Mouse (Mus musculus) forebrain, embryonic 15.5 days (tissue): ENCODE results near the gene Kndc1. TPM values are rescaled to one million over a fixed set of nuclear protein-coding genes. Genes with fewer than 3 reads are reported as not detected.
A peak's percentile ranks its signal among the peaks of the same experiment; 100 is the strongest.

Experiments
- ATAC-seq: fragments of 200-750 bp; cut with Nextera tagmentation; replicated peaks from 2 replicates; pipeline ENCODE4 v1.8.0; 2017; ENCODE audit warnings: mild to moderate bottlenecking, moderate TSS enrichment, moderate library complexity
- H3K27ac ChIP-seq: fragments of 300-500 bp; sonication (generic); replicated peaks from 2 replicates; pipeline ENCODE4 v1.5.1; 2015; ENCODE audit warnings: mild to moderate bottlenecking, inconsistent platforms
- H3K27me3 ChIP-seq: fragments of 300-500 bp; sonication (generic); 2 replicates; pipeline ENCODE4 v1.6.1; 2015; ENCODE audit warnings: inconsistent platforms
- H3K36me3 ChIP-seq: fragments of 300-500 bp; sonication (generic); 2 replicates; pipeline ENCODE4 v1.6.1; 2015; ENCODE audit warnings: mild to moderate bottlenecking, inconsistent platforms
- H3K4me1 ChIP-seq: fragments of 300-500 bp; sonication (generic); 2 replicates; pipeline ENCODE4 v1.6.1; 2015; ENCODE audit warnings: inconsistent platforms
- H3K4me2 ChIP-seq: fragments of 300-500 bp; sonication (generic); replicated peaks from 2 replicates; pipeline ENCODE4 v1.6.1; 2015; ENCODE audit warnings: mild to moderate bottlenecking, inconsistent platforms
- H3K4me3 ChIP-seq: fragments of 300-500 bp; sonication (generic); 2 replicates; pipeline ENCODE4 v1.5.1; 2015; ENCODE audit warnings: mild to moderate bottlenecking, inconsistent platforms
- H3K9ac ChIP-seq: fragments of 300-500 bp; sonication (generic); replicated peaks from 2 replicates; pipeline ENCODE4 v1.6.1; 2015; ENCODE audit warnings: mild to moderate bottlenecking, inconsistent platforms
- H3K9me3 ChIP-seq: fragments of 300-500 bp; sonication (generic); 2 replicates; pipeline ENCODE4 v1.6.1; 2016; ENCODE audit warnings: inconsistent platforms
- whole genome bisulfite sequencing: fragments of 180-500 bp; shearing (Covaris S2); methylation state at CpG from one replicate; pipeline ENCODE4 v1.1.7; 2015; ENCODE audit warnings: mixed read lengths; 5-methylcytosine and 5-hydroxymethylcytosine counted together
- polyA plus RNA-seq: library from polyadenylated mRNA; unstranded; fragments of >200 nt; fragmentation: Nextera tagmentation; extraction: Ambion mirVana; gene quantifications from 2 replicates; pipeline ENCODE4 v1.2.1, GENCODE M21; 2015

The Kndc1 gene
- 4.9 and 5.1 TPM in 2 replicates for polyA plus RNA-seq

DNA sequence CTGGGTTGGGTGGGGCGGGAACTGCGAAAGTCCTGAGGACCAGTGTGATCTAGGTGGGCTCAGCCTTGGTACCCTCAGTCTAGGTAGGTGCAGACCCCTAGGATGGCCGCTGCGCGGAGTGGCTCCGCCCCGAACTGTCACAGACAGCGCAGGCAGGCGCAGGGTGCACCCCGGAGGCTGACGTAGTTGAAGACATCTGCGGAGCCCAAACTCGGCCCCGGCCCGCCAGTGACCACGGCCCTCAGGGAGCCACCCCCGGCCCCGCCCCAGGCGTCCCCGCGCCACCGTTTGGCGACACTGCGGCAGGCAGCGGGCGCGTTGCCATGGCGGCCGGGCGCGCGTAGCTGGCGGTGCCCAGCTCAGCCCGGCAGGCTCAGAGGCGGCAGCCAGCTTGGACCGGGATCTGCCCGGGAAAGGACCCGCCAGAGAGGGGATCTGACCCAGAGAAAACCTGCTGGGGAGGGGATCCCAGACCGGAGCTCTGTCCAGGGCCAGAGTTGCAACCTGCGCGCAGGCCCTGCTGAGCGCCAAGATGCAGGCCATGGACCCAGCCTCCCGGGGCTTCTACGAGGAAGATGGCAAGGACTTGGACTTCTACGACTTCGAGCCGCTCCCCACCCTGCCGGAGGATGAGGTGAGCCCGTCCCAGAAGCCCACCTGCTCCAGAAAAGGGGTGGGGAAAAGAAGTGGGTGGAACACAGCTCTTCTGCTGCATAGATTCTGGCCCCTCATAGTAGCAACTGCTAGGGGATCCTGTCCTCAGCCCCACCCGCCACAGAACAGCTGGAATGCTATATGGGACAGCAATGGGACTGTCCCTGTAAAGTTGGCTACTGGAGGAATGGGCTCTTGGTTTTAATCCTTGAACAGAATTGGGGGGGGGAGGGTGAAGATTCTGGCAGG is at the start of gene Kndc1:
Gene Kndc1 (plus strand): TSS at position 42 of the 903 bp plus-strand sequence.
- Histone ChIP-seq H3K27me3 (peaks cover 25% of the 10 kb centered on the region), H3K9ac (peak within 1 kb of the TSS; percentile 53), H3K27ac (no peak within 1 kb of the TSS), H3K36me3 (no peaks in the 10 kb centered on the region), H3K4me1 (peaks cover 27% of the 10 kb centered on the region), H3K9me3 (no peaks in the 10 kb centered on the region), H3K4me2 (peak within 1 kb of the TSS; percentile 82), H3K4me3 (peak within 1 kb of the TSS; percentile 46)
- 1% methylated on average over 49 of the region's 50 CpGs for WGBS
- ATAC-seq: peak; percentile 82

DNA sequence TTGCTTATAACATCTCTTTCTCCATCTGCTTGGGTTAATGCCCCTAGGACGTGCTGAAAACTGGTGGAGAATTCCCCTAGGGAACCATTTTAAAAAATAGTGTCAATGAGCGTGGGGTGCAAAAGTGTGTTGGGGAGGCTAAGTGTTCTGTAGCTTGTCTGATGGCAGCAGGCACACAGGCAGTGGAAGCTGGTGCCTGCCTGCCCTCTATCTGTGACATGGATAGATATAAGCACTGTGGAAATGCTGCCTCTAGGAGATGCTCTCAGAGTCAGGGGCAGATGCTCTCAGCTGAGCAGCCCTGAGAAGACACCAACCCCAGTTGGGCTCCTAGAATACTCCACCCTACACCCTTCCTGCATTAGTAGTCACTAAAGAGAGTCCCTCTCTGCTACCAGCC is 49.4 kb upstream of the Kndc1 start:
- no peak overlapping the region for H3K4me2 ChIP-seq
- H3K27ac ChIP-seq: no peak overlapping the region
- no peaks in the 10 kb centered on the region for H3K36me3 ChIP-seq
- no peak for ATAC-seq
- peaks cover 8% of the 10 kb centered on the region for H3K4me1 ChIP-seq
- no peaks in the 10 kb centered on the region for H3K9me3 ChIP-seq
- H3K4me3 ChIP-seq: no peak overlapping the region
- WGBS: 80% methylated on average over 2 of the region's 2 CpGs
- H3K9ac ChIP-seq: no peak overlapping the region
- H3K27me3 ChIP-seq: no peaks in the 10 kb centered on the region

DNA sequence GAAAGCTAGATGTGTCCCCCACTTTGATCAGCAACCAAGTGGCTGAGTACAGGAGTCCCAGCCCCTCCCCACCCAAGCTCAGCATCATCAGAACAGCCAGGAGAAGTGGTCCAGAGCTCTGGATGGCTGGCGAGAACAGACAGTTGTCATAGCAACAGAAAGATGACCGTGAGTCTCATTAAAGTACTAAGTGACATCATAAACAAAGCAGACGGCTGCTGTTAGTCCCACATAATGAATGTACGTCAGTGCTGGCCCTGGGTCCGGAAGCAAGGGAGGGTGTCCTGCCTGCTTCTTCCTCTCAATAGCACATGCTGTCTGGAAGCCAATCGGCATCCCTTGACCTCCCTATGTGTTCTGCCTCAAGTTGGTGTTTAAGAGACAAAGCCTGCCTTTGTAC is 44.3 kb upstream of the Kndc1 start:
- no peak overlapping the region for H3K9ac ChIP-seq
- H3K9me3 ChIP-seq: no peaks in the 10 kb centered on the region
- WGBS: 9% methylated on average over 6 of the region's 6 CpGs
- H3K36me3 ChIP-seq: no peaks in the 10 kb centered on the region
- ATAC-seq: peak; percentile 80
- H3K4me3 ChIP-seq: no peak overlapping the region
- no peak overlapping the region for H3K4me2 ChIP-seq
- H3K27me3 ChIP-seq: no peaks in the 10 kb centered on the region
- peaks cover 22% of the 10 kb centered on the region for H3K4me1 ChIP-seq
- H3K27ac ChIP-seq: peak overlapping the region; percentile 77

DNA sequence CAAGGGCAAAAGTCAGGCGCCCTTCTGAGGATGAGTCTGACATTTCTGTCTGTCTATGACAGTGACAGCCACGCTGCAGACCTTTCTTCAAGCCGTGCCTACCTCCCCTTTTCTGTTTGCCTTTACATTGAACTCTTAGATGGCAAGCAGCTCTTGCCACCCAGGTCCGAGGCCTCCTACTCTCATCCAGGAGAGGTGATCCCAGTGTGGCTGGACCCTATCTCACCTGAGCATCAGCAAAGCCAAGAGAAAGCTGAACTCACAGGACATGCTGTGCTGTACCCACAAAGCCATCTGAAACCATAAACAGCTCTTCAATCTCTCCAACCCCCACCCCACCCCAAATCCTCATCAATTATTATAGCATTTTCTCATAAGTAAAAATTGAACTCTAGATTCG is 43.8 kb upstream of the Kndc1 start:
- Histone ChIP-seq H3K36me3 (no peaks in the 10 kb centered on the region), H3K27me3 (no peaks in the 10 kb centered on the region), H3K27ac (peak overlapping the region; percentile 77), H3K4me2 (no peak overlapping the region), H3K9ac (no peak overlapping the region), H3K4me3 (no peak overlapping the region), H3K9me3 (no peaks in the 10 kb centered on the region), H3K4me1 (peaks cover 22% of the 10 kb centered on the region)
- WGBS: 74% methylated on average over 5 of the region's 5 CpGs
- peak; percentile 59 for ATAC-seq

DNA sequence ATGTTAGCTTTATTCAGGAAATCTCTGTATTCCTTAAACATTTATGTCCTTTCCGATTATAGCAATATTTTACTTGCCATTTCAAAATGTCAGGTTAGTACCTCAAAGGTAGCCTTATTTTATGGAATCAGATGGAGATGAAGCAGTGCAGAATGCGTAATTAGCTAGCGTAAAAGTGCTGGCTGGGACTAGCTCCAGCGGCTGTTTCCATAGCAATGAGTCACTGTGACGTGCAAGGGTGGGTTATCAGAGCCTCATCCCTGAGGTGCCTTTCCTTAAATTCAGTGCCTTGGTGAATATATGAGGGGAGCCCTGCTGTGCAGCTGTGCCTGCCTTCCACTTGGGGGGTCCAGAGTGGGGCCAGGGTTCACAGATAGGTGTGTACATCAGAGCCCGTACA is 43.4 kb upstream of the Kndc1 start:
- Histone ChIP-seq H3K27ac (peak overlapping the region; percentile 77), H3K4me2 (no peak overlapping the region), H3K36me3 (no peaks in the 10 kb centered on the region), H3K4me3 (no peak overlapping the region), H3K9me3 (no peaks in the 10 kb centered on the region), H3K27me3 (no peaks in the 10 kb centered on the region), H3K4me1 (peaks cover 22% of the 10 kb centered on the region), H3K9ac (no peak overlapping the region)
- 30% methylated on average over 6 of the region's 6 CpGs for WGBS
- peak; percentile 70 for ATAC-seq

DNA sequence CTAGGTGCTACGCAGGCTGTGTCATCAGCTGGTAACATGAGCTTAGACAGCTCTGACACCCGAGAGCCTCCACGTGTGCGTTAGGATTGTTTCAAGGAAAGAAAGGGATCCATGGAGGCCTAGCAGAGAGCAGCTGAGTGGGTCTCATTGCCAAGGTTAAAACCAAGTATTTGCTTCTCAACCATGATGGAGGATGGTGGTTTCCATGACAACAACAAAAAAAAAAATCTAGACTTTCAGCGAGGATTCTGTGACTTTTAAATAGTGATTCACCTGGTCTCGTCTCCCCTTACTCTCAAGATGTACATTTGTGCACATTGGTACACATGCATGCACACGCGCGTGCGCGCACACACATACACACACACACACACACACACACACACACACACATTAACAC is 39.2 kb upstream of the Kndc1 start:
- Histone ChIP-seq H3K4me3 (no peak overlapping the region), H3K27me3 (no peaks in the 10 kb centered on the region), H3K9ac (no peak overlapping the region), H3K4me2 (no peak overlapping the region), H3K27ac (no peak overlapping the region), H3K4me1 (peaks cover 13% of the 10 kb centered on the region), H3K36me3 (no peaks in the 10 kb centered on the region), H3K9me3 (no peaks in the 10 kb centered on the region)
- 74% methylated on average over 11 of the region's 11 CpGs for WGBS
- ATAC-seq: no peak

DNA sequence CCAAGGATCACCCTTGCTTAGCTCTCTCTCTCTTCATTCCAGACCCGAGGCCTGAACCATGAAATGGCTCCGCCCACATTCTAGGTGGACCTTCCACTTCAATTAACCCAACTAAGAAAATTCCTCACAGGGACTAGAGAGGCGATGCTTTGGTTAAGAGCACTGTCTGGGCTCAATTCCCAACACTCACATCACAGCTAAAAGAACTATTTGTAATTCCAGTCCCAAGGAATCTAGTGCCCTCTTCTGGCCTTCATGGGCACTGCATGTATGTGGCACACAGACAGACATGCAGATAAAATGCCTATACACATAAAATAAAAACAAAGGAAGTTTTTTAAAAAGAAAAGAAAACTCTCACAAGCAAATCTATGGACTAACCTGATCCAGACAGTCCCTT is 33.1 kb upstream of the Kndc1 start:
- Histone ChIP-seq H3K4me1 (no peaks in the 10 kb centered on the region), H3K9ac (no peak overlapping the region), H3K27me3 (no peaks in the 10 kb centered on the region), H3K4me2 (no peak overlapping the region), H3K4me3 (no peak overlapping the region), H3K27ac (no peak overlapping the region), H3K36me3 (no peaks in the 10 kb centered on the region), H3K9me3 (no peaks in the 10 kb centered on the region)
- WGBS: 35% methylated on average over 3 of the region's 3 CpGs
- peak; percentile 46; the same call in 1 of the 2 replicates for ATAC-seq

DNA sequence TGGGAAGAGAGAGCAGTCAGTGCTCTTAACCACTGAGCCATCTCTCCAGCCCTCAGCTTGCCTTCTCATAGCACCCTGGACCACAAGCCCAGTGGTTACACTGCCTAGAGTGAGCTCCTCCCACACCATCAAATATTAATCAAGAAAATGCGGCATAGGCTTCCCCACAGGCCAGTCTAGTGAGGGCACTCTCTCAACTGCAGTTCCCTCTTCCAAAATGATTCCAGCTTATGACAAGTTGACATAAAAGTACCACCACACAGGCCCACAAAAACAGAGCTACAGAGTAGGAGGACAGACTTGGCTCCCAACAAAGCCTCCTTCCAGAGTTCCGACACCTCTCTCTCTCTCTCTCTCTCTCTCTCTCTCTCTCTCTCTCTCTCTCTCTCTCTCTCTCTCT is 31.4 kb upstream of the Kndc1 start:
- H3K27me3 ChIP-seq: no peaks in the 10 kb centered on the region
- H3K9ac ChIP-seq: no peak overlapping the region
- H3K4me3 ChIP-seq: no peak overlapping the region
- WGBS: 76% methylated on average over 2 of the region's 2 CpGs
- H3K9me3 ChIP-seq: no peaks in the 10 kb centered on the region
- ATAC-seq: no peak
- H3K27ac ChIP-seq: no peak overlapping the region
- H3K4me2 ChIP-seq: no peak overlapping the region
- H3K4me1 ChIP-seq: no peaks in the 10 kb centered on the region
- H3K36me3 ChIP-seq: no peaks in the 10 kb centered on the region

DNA sequence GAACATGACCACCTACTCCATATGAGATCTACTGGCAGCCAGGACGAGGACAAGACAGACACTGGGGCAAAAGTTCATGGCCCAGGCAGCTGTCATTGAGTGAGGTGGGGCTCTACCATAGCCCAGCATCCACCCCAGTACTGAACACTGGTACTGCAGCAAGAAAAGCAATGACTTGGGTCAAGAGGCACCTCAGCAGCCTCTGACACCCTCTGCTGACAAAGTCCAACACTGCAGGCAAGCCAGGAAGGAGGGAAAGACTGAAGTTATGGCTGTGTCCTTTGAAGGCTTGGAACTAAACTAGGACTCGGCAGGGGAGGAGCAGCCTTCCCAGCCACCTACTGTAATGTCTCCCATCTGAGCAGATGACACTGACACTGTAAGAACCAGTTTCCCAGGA is 30.2 kb upstream of the Kndc1 start:
- Histone ChIP-seq H3K9me3 (no peaks in the 10 kb centered on the region), H3K4me1 (no peaks in the 10 kb centered on the region), H3K4me2 (no peak overlapping the region), H3K9ac (no peak overlapping the region), H3K27me3 (no peaks in the 10 kb centered on the region), H3K4me3 (no peak overlapping the region), H3K27ac (no peak overlapping the region), H3K36me3 (no peaks in the 10 kb centered on the region)
- 55% methylated on average over 2 of the region's 2 CpGs for WGBS
- ATAC-seq: no peak

DNA sequence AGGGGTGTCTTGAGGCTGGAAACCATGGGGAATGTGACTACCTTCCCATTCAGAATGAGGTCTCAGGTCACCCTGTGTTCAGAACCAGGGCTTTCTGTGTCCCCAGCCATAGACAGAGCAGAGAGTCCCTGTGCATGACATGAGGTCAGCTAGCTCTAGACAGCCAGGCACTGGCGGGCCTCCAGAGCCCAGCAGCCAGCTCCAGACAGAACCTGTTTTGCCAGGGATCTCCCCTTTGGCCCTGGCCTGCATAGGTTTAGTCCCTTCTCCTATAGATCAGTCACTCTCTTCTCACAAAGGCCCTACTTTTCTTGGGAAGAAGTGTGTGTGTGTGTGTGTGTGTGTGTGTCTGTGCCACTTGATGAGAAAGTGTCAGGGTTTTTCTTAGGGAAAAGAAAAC is 29.6 kb upstream of the Kndc1 start:
- no peaks in the 10 kb centered on the region for H3K27me3 ChIP-seq
- WGBS: 87% methylated on average over 1 of the region's 1 CpGs
- H3K36me3 ChIP-seq: no peaks in the 10 kb centered on the region
- no peaks in the 10 kb centered on the region for H3K4me1 ChIP-seq
- no peaks in the 10 kb centered on the region for H3K9me3 ChIP-seq
- H3K4me3 ChIP-seq: no peak overlapping the region
- no peak overlapping the region for H3K9ac ChIP-seq
- H3K4me2 ChIP-seq: no peak overlapping the region
- H3K27ac ChIP-seq: no peak overlapping the region
- no peak for ATAC-seq

DNA sequence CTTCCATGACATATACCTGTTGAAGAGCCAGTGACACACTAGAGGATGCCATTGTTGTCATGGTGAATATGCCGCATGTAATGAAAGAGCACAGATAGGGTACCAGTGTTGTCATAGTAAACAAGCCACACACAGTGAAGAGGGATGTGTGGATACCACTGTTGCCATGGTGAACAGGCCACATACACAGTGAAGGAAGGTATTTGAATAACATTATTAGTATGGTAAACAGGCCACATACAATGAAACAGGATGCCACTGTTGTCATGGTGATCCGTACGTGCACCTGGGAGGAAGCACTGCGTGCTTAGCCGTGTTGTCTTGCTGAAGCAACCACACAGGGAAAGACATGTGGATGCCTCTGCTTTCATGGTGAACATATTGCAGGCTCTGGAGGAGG is 23.5 kb upstream of the Kndc1 start:
- H3K36me3 ChIP-seq: no peaks in the 10 kb centered on the region
- no peak overlapping the region for H3K27ac ChIP-seq
- WGBS: 77% methylated on average over 5 of the region's 5 CpGs

DNA sequence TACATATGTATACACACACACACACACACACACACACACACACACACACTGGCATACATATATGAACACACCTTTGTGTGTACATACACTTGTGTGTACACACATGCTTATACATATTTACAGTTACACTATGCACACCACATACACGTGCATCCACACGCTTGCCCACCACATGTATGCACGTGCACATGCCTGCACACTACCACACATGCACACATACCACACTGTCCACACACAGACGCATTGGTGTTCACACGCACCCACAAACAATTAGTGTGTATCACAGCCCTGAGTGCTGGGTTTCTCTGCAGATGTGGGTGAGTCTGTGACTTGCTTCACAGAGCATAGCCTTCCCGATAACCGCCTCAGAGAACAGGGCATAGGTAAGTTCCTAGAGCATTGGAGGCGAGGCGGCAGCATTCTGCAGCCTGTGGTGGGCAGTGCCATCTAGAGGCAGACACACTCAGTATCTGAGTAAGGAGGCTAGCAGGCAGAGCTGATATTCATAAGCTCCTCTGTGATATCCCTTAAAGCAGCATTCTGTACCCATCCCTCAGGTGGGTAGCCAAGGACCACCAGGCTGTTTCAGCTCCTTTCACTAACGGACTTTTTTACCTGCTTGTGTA is 17.2 kb upstream of the Kndc1 start:
- ATAC-seq: peak; percentile 73
- H3K4me2 ChIP-seq: no peak overlapping the region
- H3K4me1 ChIP-seq: no peaks in the 10 kb centered on the region
- no peaks in the 10 kb centered on the region for H3K36me3 ChIP-seq
- no peaks in the 10 kb centered on the region for H3K27me3 ChIP-seq
- H3K27ac ChIP-seq: no peak overlapping the region
- H3K4me3 ChIP-seq: no peak overlapping the region
- H3K9ac ChIP-seq: no peak overlapping the region
- no peaks in the 10 kb centered on the region for H3K9me3 ChIP-seq
- 72% methylated on average over 10 of the region's 10 CpGs for WGBS

More for the DNA sequence above, 23.5 kb upstream of the Kndc1 start:
- Histone ChIP-seq H3K9me3 (no peaks in the 10 kb centered on the region), H3K27me3 (no peaks in the 10 kb centered on the region), H3K4me3 (no peak overlapping the region), H3K4me2 (no peak overlapping the region), H3K4me1 (no peaks in the 10 kb centered on the region), H3K9ac (no peak overlapping the region)
- peak; percentile 68 for ATAC-seq
